Mouse (Mus musculus) right cerebral cortex, postnatal 25 days (tissue): ENCODE results near the gene Ss18l1.
A peak's percentile ranks its signal among the peaks of the same experiment; 100 is the strongest.

Source experiments
- DNase-seq: peaks from one replicate; pipeline ENCODE4 v3.0.0; 2022

Ss18l1 gene

GRCm38 (mm10) chr2:180042256-180042857, at the start of gene Ss18l1, which contains the start of gene Psma7:
Ss18l1 (plus strand) TSS chr2:180042509.
Psma7 (minus strand) TSS chr2:180042433.
- DNase-seq = peak; percentile 92

GRCm38 (mm10) chr2:179993071-179993470, 49.2 kb upstream of the Ss18l1 start:
- no peak for DNase-seq

- no peak for DNase-seq
Observed at GRCm38 (mm10) chr2:179998431-179998830, 43.9 kb upstream of the Ss18l1 start.

GRCm38 (mm10) chr2:180001635-180002034, 40.7 kb upstream of the Ss18l1 start:
- DNase-seq = no peak

- no peak for DNase-seq
Observed at GRCm38 (mm10) chr2:180005656-180006351, 36.5 kb upstream of the Ss18l1 start.

- no peak for DNase-seq
Observed at GRCm38 (mm10) chr2:180006352-180007017, 35.8 kb upstream of the Ss18l1 start.

GRCm38 (mm10) chr2:180010686-180011085, 31.6 kb upstream of the Ss18l1 start:
- no peak for DNase-seq

- DNase-seq = no peak
Observed at GRCm38 (mm10) chr2:180011370-180011769, 30.9 kb upstream of the Ss18l1 start.

GRCm38 (mm10) chr2:180013686-180014085, 28.6 kb upstream of the Ss18l1 start:
- DNase-seq = no peak

- DNase-seq = no peak
Observed at GRCm38 (mm10) chr2:180017632-180018031, 24.7 kb upstream of the Ss18l1 start.

- DNase-seq = no peak
Observed at GRCm38 (mm10) chr2:180018573-180018972, 23.7 kb upstream of the Ss18l1 start.

GRCm38 (mm10) chr2:180020091-180020661, 22.1 kb upstream of the Ss18l1 start:
- DNase-seq = peak; percentile 38

- no peak for DNase-seq
Observed at GRCm38 (mm10) chr2:180020919-180021318, 21.4 kb upstream of the Ss18l1 start.

GRCm38 (mm10) chr2:180022751-180023150, 19.6 kb upstream of the Ss18l1 start:
- no peak for DNase-seq

- peak; percentile 99 for DNase-seq
Observed at GRCm38 (mm10) chr2:180024401-180025098, 17.8 kb upstream of the Ss18l1 start, which contains the start of gene Lsm14b. Lsm14b (plus strand) TSS chr2:180024987.

- DNase-seq = no peak
Observed at GRCm38 (mm10) chr2:180025135-180025860, 17.0 kb upstream of the Ss18l1 start.

GRCm38 (mm10) chr2:180025861-180026200, 16.5 kb upstream of the Ss18l1 start:
- DNase-seq = no peak

GRCm38 (mm10) chr2:180027768-180028167, 14.5 kb upstream of the Ss18l1 start:
- no peak for DNase-seq

- DNase-seq = no peak
Observed at GRCm38 (mm10) chr2:180031270-180031669, 11.0 kb upstream of the Ss18l1 start.

GRCm38 (mm10) chr2:180032925-180033324, 9.4 kb upstream of the Ss18l1 start:
- no peak for DNase-seq

- DNase-seq = no peak
Observed at GRCm38 (mm10) chr2:180033956-180034355, 8.4 kb upstream of the Ss18l1 start.

- no peak for DNase-seq
Observed at GRCm38 (mm10) chr2:180034753-180035152, 7.6 kb upstream of the Ss18l1 start.
